Mouse (Mus musculus) thymus, postnatal 25 days (tissue): ENCODE data around the gene Zfp551.

Experiments
- DNase-seq: peaks from one replicate; pipeline ENCODE4 v3.0.0; 2022

Gene Zfp551

GRCm38 (mm10) chr7:12422245-12422849 lies at the start of gene Zfp551:
Zfp551 (minus strand) TSS chr7:12422751.
- DNase-seq = peak; percentile 64

DNA sequence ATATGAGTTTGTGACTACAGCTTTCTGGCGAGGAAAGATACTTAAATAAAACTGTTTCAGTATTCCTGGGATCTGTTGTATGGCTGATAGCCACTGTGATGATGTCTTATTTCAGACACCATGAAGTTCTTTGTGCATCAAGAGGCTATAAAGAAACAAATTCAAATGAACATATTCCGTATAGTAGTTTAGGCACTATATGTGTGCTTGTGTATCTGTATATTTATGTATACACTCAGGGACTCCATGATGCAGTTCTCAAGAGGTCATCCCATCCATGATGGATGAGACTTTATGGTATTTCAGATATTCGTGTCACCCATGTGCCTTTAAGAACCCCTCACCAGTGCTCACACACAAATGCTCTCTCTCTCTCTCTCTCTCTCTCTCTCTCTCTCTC lies 304 bp upstream of the Zfp551 start:
- no peak for DNase-seq

GRCm38 (mm10) chr7:12421741-12422140 lies 810 bp downstream of the Zfp551 start:
- no peak for DNase-seq

- DNase-seq = no peak
Observed at GRCm38 (mm10) chr7:12369173-12369572, 53.4 kb downstream of the Zfp551 start, which contains the start of gene Vmn1r84. Vmn1r84 (minus strand) TSS chr7:12369273.
